Mouse (Mus musculus) WW6 (cell line): ENCODE measurements at regions not wholly inside any gene's neighbourhood (a gene's known extent, or its start where the extent isn't known, plus 50 kb on each side); places are given as distances from the start of the nearest gene placed in this dataset.

ENCODE experiments used
- DNase-seq: peaks from one replicate; pipeline ENCODE4 v3.0.0-alpha.2; 2013; ENCODE audit warnings: low read depth, low spot score

DNA sequence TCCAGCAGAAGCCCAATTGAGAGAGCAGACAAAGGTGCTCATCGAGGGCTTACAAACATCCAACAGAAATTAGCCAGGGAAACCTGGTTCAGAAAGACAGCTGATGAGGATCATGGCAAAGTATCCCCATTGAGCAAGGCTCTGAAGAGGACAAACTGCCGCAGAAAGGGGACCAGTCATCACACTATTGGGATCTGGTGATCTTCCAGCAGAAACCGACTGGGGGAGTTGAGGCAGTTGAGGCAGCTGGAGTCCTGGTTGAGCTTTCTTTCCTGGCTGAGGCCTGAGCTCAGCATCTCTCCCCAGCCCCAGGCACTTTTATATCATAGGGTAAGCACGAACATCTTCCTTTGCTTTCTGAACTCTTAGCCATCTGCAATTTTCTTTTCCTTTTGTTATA, 282.7 kb downstream of the Insig2 start:
- DNase-seq, result no peak

DNA sequence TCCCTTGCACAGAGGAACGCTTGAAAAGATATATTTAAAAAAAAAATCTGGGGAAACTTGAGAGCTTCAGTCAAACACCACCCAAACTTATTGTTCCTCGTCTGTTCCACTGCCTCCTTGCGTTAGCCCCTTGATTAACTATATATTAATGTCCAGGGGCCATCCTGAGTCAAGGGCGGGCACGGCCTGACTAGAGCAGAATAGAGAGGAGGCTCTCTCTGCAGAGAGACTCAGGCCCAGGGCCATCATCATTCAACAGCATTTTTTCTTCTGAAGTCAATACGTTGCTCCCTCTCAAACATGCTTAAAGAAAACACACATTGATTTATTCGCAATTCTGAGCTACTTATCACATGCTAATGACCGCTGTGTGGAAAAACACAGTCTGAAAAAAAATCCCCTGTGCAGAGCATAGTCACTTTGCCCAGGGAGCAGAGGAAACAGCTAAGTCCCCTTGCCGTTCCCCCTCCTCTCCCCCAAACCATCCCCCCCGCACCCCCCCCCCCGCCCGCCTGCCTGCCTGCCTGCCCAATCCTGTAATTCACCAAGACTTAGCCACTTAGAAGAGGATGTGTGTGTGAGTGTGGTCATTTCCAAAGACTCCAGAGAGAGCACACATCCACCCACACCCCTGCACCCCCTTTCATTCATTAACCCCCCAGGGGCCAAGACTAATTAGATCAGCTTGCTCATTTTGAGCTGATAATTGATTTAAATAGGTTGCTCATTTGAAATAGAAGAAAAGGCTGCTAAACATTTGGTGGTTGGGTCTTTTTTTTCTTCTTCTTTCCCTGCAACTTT, 281.5 kb downstream of the Insig2 start:
- DNase-seq, result no peak

DNA sequence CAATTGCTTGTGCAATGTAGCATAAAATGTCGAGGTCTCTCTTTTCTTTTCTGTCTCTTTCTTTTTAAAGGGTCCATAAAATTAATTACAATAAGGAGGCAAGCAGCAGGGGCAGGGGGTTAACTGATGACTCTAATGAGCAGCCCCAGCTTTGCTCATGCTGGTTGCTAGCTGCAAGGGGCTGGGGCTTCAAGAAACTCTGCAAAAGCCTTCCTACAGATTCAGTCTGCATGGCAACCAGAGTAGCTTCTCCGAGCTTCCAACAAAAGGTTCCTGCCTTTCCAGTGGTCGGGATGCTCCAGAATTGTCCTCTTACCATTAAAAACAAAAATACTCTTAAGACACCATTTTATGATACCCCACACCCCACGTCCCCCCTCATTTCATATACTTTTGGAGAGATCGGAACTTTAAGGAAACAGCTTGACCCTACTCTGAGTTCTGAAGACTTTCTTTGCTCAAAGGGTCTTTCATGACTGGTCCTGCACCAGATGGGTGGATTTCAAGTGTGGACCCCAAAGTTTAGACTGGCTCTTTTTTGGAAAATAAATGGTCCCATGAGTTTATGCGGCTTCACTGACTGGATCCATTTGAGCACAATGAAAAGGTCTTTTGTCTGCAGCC, 280.8 kb downstream of the Insig2 start:
- no peak for DNase-seq

DNA sequence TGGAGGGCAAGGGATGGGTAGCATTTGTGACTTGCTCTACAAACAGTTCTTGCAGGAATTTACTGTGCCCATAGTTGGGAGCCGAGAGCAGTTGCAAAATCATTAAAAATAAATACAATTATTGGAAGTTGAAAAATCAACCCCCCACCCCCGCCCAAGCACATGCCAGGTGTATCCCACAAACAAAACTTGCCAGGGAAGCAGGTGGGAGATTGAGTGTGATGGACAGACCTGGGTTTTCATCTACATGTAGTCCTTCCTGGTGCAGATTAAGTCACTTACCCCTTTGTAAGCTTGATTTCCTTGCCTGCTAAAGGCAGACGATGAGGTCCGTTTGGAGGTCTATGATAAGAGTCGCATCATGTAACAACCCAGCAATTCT, 280.3 kb downstream of the Insig2 start:
- DNase-seq, result no peak

DNA sequence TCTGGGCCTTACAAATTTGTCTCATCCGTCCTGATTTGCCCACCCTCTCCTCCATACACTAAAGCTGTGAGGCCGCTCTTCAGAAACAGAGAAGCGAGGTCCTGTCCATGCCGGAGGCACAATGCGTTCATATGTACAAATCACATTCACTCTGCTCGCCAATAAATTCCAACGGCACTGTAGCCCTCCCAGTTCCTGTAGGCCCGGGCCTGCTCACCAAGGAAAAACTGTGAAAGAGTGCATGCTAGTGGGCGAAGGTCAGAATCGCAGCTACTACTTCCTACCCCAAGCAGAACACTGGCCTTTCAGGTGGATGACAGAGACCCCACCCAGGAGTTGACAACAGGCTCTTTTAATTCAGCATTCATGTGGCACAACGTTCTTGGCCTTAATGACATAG, 278.7 kb downstream of the Insig2 start:
- peak; percentile 9 for DNase-seq

DNA sequence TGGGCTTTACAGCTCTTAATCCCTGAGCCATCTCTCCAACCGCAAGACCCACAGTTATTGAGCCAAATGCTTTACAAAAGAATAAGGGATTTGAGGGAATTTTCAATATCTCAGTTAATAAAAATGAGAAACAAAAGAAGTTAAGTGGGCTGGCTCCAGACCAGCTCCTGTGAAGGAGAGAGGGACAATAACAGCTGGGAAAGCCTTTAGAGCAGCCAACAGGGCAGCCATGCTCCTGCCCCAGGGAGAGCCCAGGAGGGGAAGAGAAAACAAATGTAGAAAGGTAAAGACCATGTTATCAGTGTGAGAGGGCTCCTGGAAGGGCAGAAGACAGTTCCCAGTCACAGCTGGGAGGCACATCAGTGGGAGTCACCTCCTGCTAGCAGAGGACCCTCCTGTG, 257.8 kb downstream of the Insig2 start:
- DNase-seq, result no peak

DNA sequence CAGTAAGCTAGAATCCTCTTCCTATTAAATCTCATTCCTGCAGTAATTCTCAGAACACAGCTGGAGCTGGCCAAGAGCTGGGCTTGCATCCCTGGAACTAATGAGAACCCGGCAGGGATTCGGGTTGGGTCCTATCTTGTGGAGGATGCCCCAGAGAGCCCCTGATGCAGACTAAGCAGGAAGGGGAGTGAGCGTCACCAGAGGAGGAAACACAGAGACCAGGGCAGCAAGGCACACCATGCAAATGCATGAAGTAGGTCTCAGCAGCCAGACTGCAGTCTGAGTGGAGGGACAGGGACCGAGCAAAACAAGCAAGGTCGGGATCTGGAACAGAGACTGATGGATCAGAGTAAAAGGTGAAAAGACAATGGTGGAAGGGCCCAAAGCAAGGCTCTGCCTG, 249.6 kb downstream of the Insig2 start:
- no peak for DNase-seq

DNA sequence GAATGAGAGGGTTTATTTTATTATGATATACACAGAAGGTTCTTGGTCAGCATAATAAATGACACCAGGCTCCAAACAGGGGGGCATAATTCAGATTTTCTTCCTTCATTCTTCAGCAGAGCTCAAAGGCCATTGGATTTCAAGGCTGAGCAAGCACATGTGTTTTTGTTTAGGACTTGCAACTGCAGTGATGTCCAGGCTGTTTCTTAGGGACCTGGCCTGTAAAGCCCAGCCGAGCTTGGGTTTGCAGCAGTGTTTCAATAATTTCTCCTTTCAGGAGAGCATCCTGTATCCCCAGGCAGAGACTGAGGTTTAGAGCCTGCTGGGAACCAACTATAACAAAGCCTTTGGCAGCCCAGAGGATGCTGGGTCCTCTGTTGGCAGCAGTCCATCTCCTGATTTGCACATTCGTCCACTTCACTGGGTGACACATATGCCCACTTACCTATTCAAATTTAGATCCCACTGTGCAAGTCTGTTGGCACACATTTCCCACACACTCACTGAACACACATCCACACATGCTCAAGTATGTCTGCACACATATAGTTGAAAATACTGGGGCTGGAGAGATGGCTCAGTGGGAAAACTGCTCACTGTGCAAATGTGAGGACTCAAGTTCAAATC, 247.2 kb downstream of the Insig2 start:
- no peak for DNase-seq

DNA sequence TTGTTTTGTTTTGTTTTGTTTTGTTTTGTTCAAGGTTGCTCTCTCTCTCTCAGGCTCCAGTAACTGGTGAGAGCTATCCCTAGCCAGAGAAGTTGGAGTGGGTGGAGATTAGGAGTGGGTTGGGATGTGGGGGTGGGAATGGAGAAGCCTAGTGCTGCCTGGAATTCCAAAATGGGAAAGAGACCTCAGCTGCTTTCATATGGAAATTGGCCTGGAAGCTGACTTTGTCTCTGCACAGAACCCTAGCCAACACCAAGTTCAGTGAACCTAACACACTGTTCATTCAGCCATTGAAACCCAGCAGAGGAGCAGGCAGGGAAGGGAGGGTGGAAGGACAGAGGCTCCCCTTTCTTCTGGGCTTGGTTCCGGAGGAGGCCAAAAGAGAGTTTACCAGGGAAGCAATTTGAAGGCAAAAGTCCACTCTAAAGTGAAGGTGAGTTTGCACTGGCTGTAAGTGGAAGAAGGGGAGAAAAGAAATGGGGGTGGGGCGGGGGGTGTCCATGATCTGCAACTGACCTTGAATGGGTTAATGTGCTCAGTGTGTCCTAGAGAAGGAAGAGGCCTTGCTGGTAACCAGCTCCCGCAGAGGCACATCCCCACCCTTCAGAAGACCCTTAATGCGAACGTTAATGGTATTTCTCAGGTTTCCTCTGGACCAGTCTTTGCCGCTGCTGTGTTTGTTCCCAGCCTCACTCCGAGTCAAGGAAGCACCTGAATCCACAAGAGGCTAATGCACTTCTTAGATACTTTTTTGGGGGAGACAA, 245.1 kb downstream of the Insig2 start:
- DNase-seq, result peak; percentile 46

DNA sequence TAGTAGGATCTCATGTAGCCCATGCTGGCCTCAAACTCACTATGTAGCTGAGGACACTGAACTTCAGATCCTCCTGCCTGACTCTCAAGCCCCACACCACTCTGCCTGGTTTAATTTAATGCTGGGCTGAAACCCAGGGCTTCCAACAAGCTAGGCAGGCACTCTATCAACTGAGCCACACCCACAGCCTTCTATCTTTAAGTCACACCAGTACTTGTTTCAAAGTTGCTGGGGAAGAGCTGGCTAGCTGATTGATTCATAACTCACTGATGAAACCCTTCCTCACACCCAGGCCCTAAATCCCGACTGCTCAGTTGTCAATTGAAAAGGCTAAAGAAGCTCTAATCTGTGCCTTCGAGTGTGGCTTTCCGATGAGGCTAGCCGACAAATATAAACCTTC, 241.8 kb downstream of the Insig2 start:
- no peak for DNase-seq

DNA sequence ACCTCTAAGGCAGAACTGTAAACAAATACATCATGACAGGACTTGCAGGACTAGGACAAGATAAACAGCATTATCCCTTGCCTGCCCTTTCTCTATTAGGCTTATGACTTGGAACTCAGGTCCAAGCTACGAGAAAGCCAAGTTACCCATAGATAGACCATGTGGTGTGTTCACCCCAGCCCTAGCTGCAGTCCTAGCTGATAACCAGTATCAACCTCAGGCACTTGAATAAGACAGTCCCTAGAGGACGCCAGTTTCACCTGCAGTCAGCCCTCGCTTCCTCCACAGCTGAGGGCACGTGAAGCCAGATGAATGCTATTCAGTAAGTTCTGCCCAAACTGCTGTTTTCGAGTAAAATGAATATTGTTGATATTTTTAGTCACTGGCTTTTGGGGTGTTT, 239.5 kb downstream of the Insig2 start:
- no peak for DNase-seq

DNA sequence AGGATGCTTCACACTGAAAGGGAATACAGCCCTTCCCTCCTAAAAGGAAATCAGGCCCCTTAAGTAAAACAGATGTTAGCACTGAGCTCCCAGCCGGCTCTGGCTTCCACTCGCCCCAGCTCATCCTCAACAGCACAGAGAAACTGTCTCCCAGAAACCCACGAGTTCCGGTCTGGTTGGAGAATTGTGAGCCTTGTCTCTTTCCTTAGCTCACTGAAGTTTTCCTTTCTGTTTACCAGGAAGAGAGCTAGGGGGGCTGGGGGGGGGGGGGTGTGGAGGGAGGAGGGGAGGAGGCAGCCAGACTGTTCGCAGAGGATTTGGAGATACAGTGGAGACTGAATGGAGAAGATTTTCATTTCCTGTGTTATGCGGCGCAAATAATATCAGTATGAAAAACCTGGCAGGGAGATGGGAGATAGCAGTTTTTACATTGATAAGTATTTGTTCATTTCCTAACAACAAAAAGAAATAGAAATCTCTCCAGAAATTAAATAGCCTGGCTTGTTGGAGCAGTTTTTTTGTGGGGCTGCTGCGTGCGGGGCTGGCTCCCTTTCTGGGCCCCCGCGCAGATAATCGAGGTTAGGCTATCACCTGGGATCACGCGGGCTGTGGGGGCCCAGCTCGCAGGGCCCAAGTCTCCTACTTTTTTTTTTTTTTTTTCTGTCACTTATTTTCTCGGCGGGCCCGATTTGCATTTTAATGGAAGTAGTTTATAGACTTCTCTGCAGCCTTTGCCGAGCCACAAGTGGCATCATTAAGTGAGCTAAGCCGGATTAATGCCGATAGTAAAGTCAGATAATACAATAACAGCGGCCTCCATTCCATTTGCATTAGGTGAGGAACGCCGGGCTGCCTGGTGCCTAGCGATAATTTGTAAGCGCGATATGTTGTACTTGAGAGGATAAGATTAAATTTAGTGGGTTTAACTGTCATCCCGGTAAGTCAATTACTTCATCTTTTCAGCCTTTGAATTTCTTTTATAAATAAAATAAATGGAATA, 235.5 kb downstream of the Insig2 start:
- no peak for DNase-seq

DNA sequence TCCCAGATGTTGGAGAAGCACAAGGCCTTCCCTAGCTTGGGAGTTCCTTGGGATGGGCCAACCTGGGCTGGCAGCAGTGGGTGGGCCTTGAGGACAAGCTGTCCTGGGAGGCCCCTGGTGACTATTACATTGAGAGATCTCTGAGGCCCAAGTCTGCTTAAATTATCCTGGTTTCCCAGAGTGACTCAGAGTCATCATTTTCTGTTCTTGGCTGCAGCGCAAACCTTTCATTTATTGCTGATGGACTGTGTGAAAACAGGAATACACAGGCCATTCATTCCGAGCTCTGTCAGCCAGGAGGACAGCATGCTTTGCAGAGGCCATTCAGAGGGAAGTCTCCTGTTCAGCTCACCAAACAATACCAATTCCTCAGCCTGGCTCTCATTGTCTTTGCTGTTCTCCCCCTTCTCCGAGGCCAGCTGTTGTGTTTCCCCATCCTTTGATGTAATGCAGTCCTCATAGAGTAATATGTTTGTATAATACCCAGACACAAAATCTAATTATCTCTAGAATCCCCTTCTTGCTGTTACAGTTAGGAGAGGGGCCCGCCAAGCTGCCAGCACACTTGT, 220.5 kb downstream of the Insig2 start:
- DNase-seq, result no peak

DNA sequence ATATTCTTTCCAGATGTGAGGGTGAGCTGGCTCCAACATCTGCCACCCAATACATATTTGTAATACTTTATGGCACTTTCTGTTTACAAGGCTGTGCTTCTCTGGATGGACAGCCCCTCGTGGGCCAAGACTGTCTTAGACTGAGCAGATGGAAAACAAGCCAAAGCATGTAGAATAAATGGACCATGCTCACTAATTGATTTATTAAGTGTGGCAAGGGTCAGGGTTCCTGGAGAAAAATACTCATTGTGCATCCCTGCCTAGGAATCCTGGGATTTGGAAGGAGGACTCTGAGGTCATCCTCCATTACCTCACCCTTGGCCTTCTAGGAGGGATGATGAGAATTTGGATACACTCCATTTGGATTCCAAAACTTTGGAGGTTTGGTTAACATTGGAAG, 219.9 kb downstream of the Insig2 start:
- no peak for DNase-seq

DNA sequence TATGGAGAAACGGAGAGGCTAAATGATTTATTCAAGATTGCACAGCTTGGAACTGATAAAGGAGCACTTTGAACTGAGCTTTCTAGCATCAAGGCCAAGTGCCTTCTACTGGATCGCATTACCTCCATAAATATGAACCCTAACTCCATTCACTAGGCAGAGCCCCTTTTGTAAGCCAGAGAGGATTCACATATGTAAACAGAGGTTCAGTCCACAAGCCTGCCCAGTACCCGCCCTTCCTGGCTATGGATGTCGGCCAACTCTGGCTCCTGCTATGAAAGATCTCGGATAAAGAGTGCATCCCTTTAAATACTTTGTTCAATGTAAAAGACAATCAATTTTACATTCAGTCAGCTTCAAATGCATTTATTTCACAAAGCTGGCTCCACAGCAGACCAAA, 215.8 kb downstream of the Insig2 start:
- DNase-seq, result no peak

DNA sequence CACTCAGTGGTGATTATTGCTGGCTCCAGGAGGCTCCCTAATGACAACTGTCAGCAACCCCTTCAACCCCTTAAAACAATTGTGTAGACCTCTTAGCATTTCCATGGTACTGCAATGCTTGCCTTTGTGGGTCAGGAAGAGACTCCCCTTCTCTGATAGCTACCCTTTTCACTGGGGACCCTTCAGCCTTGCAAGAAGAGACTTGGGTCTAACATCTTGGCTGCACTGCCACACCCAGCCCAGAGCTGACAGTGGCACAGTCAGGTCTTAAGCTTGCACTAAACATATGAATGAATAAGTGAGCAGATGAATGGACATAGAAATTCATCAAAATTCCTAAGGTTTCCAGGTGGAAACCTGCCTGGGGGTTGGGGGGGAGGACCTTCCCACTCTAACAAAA, 209.0 kb downstream of the Insig2 start:
- DNase-seq, result no peak

DNA sequence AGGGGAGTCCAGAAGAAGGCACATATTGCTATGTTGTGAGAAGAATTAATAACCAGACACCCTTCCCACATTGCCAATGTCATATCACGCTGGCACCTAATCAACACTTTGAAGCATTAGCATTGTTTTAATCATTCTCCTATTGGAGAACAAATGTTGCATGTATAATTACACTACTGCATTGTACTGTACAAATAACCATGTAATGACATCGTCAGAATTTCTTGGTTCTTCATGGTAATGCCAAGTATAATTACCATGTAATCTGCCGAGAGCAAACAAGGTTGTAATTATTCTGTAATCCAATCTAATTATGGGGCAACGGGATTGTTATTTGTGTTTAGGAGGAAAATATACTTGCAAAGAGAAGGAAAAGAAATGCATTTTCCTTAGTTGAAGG, 196.1 kb downstream of the Insig2 start:
- no peak for DNase-seq

DNA sequence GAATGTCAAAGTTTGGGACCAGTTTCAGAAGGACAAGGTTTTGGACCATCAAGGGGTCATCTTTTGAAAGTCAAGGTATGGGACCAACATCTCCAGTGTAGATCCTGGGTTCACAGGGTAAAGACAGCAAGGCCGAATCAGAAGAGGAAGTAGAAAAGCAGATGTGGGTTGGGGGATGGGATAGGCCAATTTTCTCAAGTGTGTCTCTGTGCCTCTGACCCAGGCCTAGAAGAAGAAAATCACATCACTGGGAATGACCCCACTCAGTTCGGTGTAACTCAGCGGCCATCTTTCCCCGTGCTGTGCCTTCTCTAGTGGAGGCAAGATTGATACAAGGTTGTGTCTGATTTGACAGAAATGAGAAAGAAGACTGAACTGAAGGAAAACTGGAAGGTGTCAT, 195.5 kb downstream of the Insig2 start:
- DNase-seq, result no peak

DNA sequence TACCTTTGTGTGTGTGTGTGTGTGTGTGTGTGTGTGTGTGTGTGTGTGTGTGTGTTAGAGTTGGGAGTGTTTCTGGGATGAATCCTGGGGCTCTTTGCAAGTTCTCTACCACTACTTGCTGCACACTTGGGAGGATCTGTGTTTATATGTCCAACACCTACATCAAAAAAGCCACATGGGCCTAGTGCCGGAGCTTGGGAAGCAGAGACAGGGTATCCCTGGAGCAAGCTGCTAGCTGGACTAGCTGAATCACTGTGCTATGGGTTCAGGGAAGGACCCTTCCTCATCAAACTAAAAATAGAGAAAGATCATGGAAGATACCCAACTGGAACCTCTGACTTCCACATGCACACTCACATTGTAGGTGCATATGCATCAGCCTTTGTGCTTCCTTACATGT, 187.4 kb downstream of the Insig2 start:
- DNase-seq, result no peak

DNA sequence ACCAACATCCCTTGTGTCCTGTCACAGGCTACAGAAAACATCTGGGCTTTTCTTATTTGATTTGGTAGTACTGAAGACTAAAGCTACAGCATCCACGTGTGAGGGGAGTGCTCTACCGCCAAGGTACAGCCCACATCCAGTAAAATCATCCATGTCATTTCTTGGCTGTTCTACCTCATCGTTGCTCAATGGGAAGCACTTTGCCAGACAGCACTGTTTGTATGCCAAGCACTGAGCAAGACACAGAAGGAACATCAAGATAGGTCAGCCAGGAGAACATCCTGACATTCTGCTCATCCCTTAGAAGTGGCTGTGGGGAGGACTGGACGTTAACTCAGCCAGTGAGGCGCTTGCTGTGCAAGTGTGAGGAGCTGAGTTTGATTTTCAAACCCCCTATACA, 178.9 kb downstream of the Insig2 start:
- no peak for DNase-seq

DNA sequence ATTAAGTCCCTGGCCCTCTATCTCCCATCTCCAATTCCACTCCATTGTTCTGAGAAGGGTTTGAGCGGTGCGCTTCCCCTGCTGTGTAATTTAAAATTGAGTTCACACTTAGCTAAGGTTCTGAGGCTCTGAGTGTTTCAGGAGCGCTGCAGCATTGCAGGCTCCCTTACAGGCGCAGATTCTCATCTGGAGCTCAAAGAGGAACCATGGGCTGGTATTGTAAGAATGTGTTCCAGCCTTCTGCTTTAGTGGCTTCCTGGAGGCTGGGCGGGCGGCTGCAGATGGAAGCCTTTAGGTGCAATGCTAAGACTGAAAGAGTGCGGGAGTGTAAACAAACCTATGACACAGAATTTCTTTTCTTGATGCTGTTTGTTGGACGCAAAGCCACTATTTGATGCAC, 177.8 kb downstream of the Insig2 start:
- DNase-seq, result no peak
